Mouse (Mus musculus) skeletal muscle tissue, postnatal 0 days (tissue): ENCODE results near the gene Lancl2. TPM values are rescaled to one million over a fixed set of nuclear protein-coding genes. Genes with fewer than 3 reads are reported as not detected.

ENCODE experiments used
- polyA plus RNA-seq: library from polyadenylated mRNA; unstranded; fragments of >200 nt; fragmentation: Nextera tagmentation; extraction: Ambion mirVana; gene quantifications from 2 replicates; pipeline ENCODE4 v1.2.1, GENCODE M21; 2015

Gene Lancl2
- polyA plus RNA-seq, result 9.6 and 11.4 TPM in 2 replicates

GRCm38 (mm10) chr6:57702376-57702742 is at the start of gene Lancl2:
TSS of gene Lancl2 (plus strand) at chr6:57702540.

GRCm38 (mm10) chr6:57691467-57692261 is 10.7 kb upstream of the Lancl2 start, which contains the start of gene Pyurf:
TSS of gene Pyurf (minus strand) at chr6:57692078.

Other genes starting within 250 kb of the Lancl2 start
- 4.0 and 5.0 TPM in 2 replicates for gene Ppm1k, start 167.1 kb upstream of the Lancl2 start, polyA plus RNA-seq
- 1.2 and 1.4 TPM in 2 replicates for gene Herc6, start 121.5 kb upstream of the Lancl2 start, polyA plus RNA-seq
- gene Pyurf, start 10.5 kb upstream of the Lancl2 start, polyA plus RNA-seq, result 18.6 and 21.1 TPM in 2 replicates
- 10.9 and 11.2 TPM in 2 replicates for gene Vopp1, start 122.6 kb downstream of the Lancl2 start, polyA plus RNA-seq
- gene Vmn1r21, start 147.8 kb downstream of the Lancl2 start, polyA plus RNA-seq, result not detected in 2 replicates
- not detected in 2 replicates for gene Vmn1r22, start 205.5 kb downstream of the Lancl2 start, polyA plus RNA-seq
- gene Vmn1r23, start 224.3 kb downstream of the Lancl2 start, polyA plus RNA-seq, result not detected in 2 replicates